Mouse (Mus musculus): ENCODE measurements around the gene Igsf3.
A peak's percentile ranks its signal among the peaks of the same experiment; 100 is the strongest.

Igsf3 gene

GRCm38 (mm10) chr3:101506970-101507702, 130.3 kb downstream of the Igsf3 start:
- peak; percentile 74 to 89 for DNase-seq

GRCm38 (mm10) chr3:101507766-101508165, 130.9 kb downstream of the Igsf3 start:
- DNase-seq = peak; percentile 63 to 88

GRCm38 (mm10) chr3:101509707-101510544, 133.0 kb downstream of the Igsf3 start:
- DNase-seq = peak; percentile 54 to 63

- DNase-seq = no peak
Measured at GRCm38 (mm10) chr3:101510632-101511031, 133.7 kb downstream of the Igsf3 start.
